Mouse (Mus musculus) heart, embryonic 12.5 days (tissue): ENCODE measurements at regions not wholly inside any gene's neighbourhood (a gene's known extent, or its start where the extent isn't known, plus 50 kb on each side); places are given as distances from the start of the nearest gene placed in this dataset.
A peak's percentile ranks its signal among the peaks of the same experiment; 100 is the strongest.

ENCODE experiments used
- ATAC-seq: fragments of 200-750 bp; cut with Nextera tagmentation; 2 replicates; pipeline ENCODE4 v1.8.0; 2017; ENCODE audit warnings: moderate TSS enrichment, moderate library complexity; ENCODE audit not compliant: insufficient number of reproducible peaks, low FRiP score
- H3K27ac ChIP-seq: fragments of 300-500 bp; sonication (generic); 2 replicates; pipeline ENCODE4 v1.5.1; 2016; ENCODE audit warnings: mild to moderate bottlenecking, moderate library complexity; ENCODE audit not compliant: poor library complexity, severe bottlenecking
- H3K27me3 ChIP-seq: fragments of 300-500 bp; sonication (generic); replicated peaks from 2 replicates; pipeline ENCODE4 v1.6.1; 2016; ENCODE audit warnings: mild to moderate bottlenecking, moderate library complexity
- H3K36me3 ChIP-seq: fragments of 300-500 bp; sonication (generic); 2 replicates; pipeline ENCODE4 v1.6.1; 2016; ENCODE audit warnings: mild to moderate bottlenecking, moderate library complexity
- H3K4me1 ChIP-seq: fragments of 300-500 bp; sonication (generic); replicated peaks from 2 replicates; pipeline ENCODE4 v1.6.1; 2016; ENCODE audit warnings: mild to moderate bottlenecking
- H3K4me2 ChIP-seq: fragments of 300-500 bp; sonication (generic); 2 replicates; pipeline ENCODE4 v1.6.1; 2016; ENCODE audit warnings: mild to moderate bottlenecking, moderate library complexity
- H3K4me3 ChIP-seq: fragments of 300-500 bp; sonication (generic); 2 replicates; pipeline ENCODE4 v1.5.1; 2016; ENCODE audit warnings: mild to moderate bottlenecking
- H3K9ac ChIP-seq: fragments of 300-500 bp; sonication (generic); 2 replicates; pipeline ENCODE4 v1.6.1; 2016; ENCODE audit warnings: mild to moderate bottlenecking, moderate library complexity
- H3K9me3 ChIP-seq: fragments of 300-500 bp; sonication (generic); replicated peaks from 2 replicates; pipeline ENCODE4 v1.6.1; 2016; ENCODE audit warnings: mild to moderate bottlenecking, moderate library complexity
- WGBS: fragments of 180-500 bp; shearing (Covaris S2); methylation state at CpG from one replicate; pipeline ENCODE4 v1.1.7; 2016; 5-methylcytosine and 5-hydroxymethylcytosine counted together

GRCm38 (mm10) chr19:32940806-32941205, 183.5 kb downstream of the Pten start:
- ATAC-seq = no peak
- no peaks in the 10 kb centered on the region for H3K27me3 ChIP-seq
- H3K4me3 ChIP-seq = no peak overlapping the region
- no peak overlapping the region for H3K4me2 ChIP-seq
- H3K9ac ChIP-seq = no peak overlapping the region
- H3K36me3 ChIP-seq = no peaks in the 10 kb centered on the region
- H3K27ac ChIP-seq = no peak overlapping the region
- no peaks in the 10 kb centered on the region for H3K4me1 ChIP-seq
- WGBS = 73% methylated on average over 6 of the region's 6 CpGs
- H3K9me3 ChIP-seq = no peaks in the 10 kb centered on the region

- no peak for ATAC-seq
- H3K9ac ChIP-seq = no peak overlapping the region
- no peak overlapping the region for H3K4me2 ChIP-seq
- no peaks in the 10 kb centered on the region for H3K9me3 ChIP-seq
- H3K27ac ChIP-seq = no peak overlapping the region
- H3K4me1 ChIP-seq = no peaks in the 10 kb centered on the region
- WGBS = 82% methylated on average over 2 of the region's 2 CpGs
- no peak overlapping the region for H3K4me3 ChIP-seq
- H3K36me3 ChIP-seq = no peaks in the 10 kb centered on the region
- no peaks in the 10 kb centered on the region for H3K27me3 ChIP-seq
These were observed 186.4 kb downstream of the Pten start for GRCm38 (mm10) chr19:32943594-32944230.

GRCm38 (mm10) chr19:32947081-32947855, 190.0 kb downstream of the Pten start:
- no peak for ATAC-seq

DNA sequence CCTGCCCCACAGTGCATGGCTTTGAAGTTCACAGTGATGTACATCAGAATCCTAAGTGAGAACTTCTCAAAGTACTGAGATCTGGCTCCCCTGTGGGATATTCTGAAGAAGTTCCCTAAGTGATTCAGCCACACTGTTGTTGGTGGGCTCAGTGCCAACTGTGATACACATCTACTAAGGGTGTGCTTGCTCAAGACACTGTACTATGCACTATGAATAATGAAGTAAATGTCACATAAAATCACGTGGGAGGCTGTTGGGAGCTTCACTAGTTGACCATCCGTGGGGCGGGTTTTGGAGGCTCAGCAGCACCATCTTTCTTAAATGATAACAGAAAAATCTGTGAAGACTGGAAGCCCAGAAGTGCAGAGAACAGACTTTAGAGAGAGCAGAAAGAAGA, 193.0 kb downstream of the Pten start:
- Histone ChIP-seq H3K9me3 (no peaks in the 10 kb centered on the region), H3K4me2 (no peak overlapping the region), H3K4me1 (peaks cover 2% of the 10 kb centered on the region; the same call in 1 of the 2 replicates), H3K27me3 (no peaks in the 10 kb centered on the region), H3K27ac (no peak overlapping the region), H3K4me3 (no peak overlapping the region), H3K9ac (no peak overlapping the region), H3K36me3 (no peaks in the 10 kb centered on the region)
- ATAC-seq = no peak
- WGBS = 62% methylated on average over 3 of the region's 3 CpGs

More at GRCm38 (mm10) chr19:32947081-32947855, 190.0 kb downstream of the Pten start:
- Histone ChIP-seq H3K27me3 (no peaks in the 10 kb centered on the region), H3K4me1 (no peaks in the 10 kb centered on the region), H3K9me3 (no peaks in the 10 kb centered on the region), H3K4me2 (no peak overlapping the region), H3K27ac (no peak overlapping the region), H3K4me3 (no peak overlapping the region), H3K9ac (no peak overlapping the region), H3K36me3 (no peaks in the 10 kb centered on the region)
- 69% methylated on average over 12 of the region's 12 CpGs for WGBS

DNA sequence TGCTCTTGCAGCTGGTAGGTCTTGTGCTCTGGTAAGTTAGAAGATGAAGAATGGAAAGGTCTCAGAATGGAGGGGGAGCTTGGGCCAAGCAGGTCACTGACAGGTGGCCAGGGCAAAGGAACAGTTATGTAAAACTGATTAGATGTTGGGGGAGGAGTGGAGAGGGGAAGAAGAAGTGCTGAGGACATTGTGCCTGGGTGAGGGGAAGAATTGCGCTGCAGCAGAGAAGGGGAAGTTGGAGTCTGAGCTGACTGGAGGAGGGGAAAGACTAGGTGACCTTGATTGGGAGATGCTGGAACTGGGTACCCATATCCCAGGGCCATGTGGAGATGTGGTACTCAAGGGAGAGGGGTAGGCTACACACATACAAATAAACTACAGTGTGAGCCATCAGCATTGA, 193.5 kb downstream of the Pten start:
- Histone ChIP-seq H3K9me3 (no peaks in the 10 kb centered on the region), H3K4me1 (peaks cover 2% of the 10 kb centered on the region; the same call in 1 of the 2 replicates), H3K27ac (no peak overlapping the region), H3K27me3 (no peaks in the 10 kb centered on the region), H3K4me2 (no peak overlapping the region), H3K9ac (no peak overlapping the region), H3K36me3 (no peaks in the 10 kb centered on the region), H3K4me3 (no peak overlapping the region)
- 70% methylated on average over 1 of the region's 1 CpGs for WGBS
- no peak for ATAC-seq

DNA sequence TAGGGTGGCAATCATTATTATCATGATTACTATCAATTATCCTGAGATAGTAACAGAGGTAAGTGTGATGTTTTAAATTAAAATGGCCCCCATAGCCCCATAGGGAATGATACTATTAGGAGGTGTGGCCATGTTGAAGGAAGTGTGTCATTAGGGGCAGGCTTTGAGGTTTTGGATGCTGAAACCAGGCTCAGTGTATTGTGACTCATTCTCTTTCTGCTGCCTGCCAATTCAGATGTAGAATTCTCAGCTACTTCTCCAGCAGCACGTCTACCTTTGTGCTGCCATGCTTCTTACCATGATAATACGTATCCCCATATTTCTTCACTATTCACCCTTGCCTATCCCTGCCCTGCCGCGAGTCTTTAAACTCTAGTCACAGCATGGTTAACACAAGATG, 195.1 kb downstream of the Pten start:
- no peak overlapping the region for H3K4me2 ChIP-seq
- H3K9ac ChIP-seq = no peak overlapping the region
- no peaks in the 10 kb centered on the region for H3K9me3 ChIP-seq
- H3K27me3 ChIP-seq = no peaks in the 10 kb centered on the region
- H3K36me3 ChIP-seq = no peaks in the 10 kb centered on the region
- no peak overlapping the region for H3K27ac ChIP-seq
- H3K4me3 ChIP-seq = no peak overlapping the region
- peaks cover 7% of the 10 kb centered on the region; the same call in 1 of the 2 replicates for H3K4me1 ChIP-seq
- WGBS = 80% methylated on average over 4 of the region's 4 CpGs
- ATAC-seq = no peak

GRCm38 (mm10) chr19:32952928-32953687, 195.8 kb downstream of the Pten start:
- H3K4me1 ChIP-seq = peaks cover 7% of the 10 kb centered on the region; the same call in 1 of the 2 replicates
- H3K4me2 ChIP-seq = no peak overlapping the region
- ATAC-seq = no peak
- no peak overlapping the region for H3K27ac ChIP-seq
- H3K36me3 ChIP-seq = no peaks in the 10 kb centered on the region
- no peaks in the 10 kb centered on the region for H3K27me3 ChIP-seq
- H3K9me3 ChIP-seq = no peaks in the 10 kb centered on the region
- H3K4me3 ChIP-seq = no peak overlapping the region
- WGBS = 60% methylated on average over 11 of the region's 11 CpGs
- no peak overlapping the region for H3K9ac ChIP-seq

- H3K27ac ChIP-seq = no peak overlapping the region
- ATAC-seq = no peak
- no peaks in the 10 kb centered on the region for H3K27me3 ChIP-seq
- H3K4me3 ChIP-seq = no peak overlapping the region
- no peak overlapping the region for H3K4me2 ChIP-seq
- 51% methylated on average over 4 of the region's 4 CpGs for WGBS
- no peaks in the 10 kb centered on the region for H3K9me3 ChIP-seq
- H3K36me3 ChIP-seq = no peaks in the 10 kb centered on the region
- no peak overlapping the region for H3K9ac ChIP-seq
- H3K4me1 ChIP-seq = peaks cover 7% of the 10 kb centered on the region; the same call in 1 of the 2 replicates
These were observed 196.8 kb downstream of the Pten start for GRCm38 (mm10) chr19:32954001-32954605.

- Histone ChIP-seq H3K9ac (no peak overlapping the region), H3K36me3 (no peaks in the 10 kb centered on the region), H3K4me3 (no peak overlapping the region), H3K27me3 (peaks cover 3% of the 10 kb centered on the region; the same call in 1 of the 2 replicates), H3K9me3 (no peaks in the 10 kb centered on the region), H3K4me1 (peaks cover 7% of the 10 kb centered on the region; the same call in 1 of the 2 replicates), H3K27ac (no peak overlapping the region), H3K4me2 (no peak overlapping the region)
- no peak for ATAC-seq
- WGBS = 93% methylated on average over 3 of the region's 3 CpGs
These were observed 197.6 kb downstream of the Pten start for GRCm38 (mm10) chr19:32954942-32955341.

DNA sequence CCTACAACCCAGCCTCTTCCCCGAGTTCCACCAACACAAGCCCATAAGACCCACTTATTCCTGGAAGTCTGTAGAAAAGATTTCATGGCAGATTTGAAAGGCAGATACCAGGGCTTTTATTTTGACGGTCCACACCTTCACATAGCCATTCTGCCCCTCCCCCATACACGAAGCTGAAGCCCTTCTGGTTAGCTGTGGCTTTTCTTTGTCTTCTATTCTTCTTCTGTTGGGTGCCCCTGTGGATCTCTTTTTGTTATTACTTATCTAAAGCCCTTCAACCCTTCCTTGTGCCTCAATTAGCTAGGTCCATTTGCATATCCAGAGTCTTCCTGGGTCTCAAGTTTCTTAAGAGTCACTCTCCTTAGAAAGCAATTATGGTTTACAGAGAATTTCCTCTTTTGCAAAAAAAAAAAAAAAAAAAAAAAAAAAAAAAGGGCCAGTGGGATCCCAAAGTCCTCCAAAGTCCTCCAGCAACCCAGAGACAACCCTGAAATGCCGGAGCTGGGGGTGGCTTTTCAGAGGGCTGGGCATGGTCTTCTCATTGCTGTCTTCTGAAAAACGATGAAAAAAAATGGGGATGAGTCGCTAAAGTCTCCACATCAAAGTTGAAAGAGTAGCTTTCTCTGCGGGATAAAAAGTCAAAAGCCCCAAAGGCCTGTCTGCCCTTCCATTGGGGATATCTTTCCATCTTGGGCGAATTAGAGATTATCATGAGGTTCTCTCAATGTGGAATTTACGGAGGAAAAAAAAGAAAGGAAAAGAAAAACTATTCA, 199.0 kb downstream of the Pten start:
- Histone ChIP-seq H3K4me3 (peak overlapping the region; percentile 29), H3K9ac (0 out of 2 replicates have a peak overlapping the region, but pooled peaks have one; percentile 9), H3K27ac (no peak overlapping the region), H3K36me3 (no peaks in the 10 kb centered on the region), H3K4me2 (peak overlapping the region; percentile 64), H3K4me1 (peaks cover 7% of the 10 kb centered on the region; the same call in 1 of the 2 replicates), H3K27me3 (peaks cover 3% of the 10 kb centered on the region; the same call in 1 of the 2 replicates), H3K9me3 (no peaks in the 10 kb centered on the region)
- ATAC-seq = no peak
- 6% methylated on average over 9 of the region's 9 CpGs for WGBS
